Mouse (Mus musculus): ENCODE measurements around the gene Rpp25. TPM values are rescaled to one million over a fixed set of nuclear protein-coding genes. Genes with fewer than 3 reads are reported as not detected.

Rpp25 gene
- 10 to 100 TPM; 12.8 to 13.3 TPM for total RNA-seq (2021)
- long read RNA-seq, transcript Rpp25-201 (1 exons, 1,423 nt) = major isoform, 12 of 12 reads
- long read RNA-seq, partial matches to known transcripts = 0 of 12 reads
- long read RNA-seq, other reads (novel, unspliced or antisense) = 0 of 12 reads

- peak in 1 of 2 experiments; percentile 42 for DNase-seq (ENCODE audit: low spot score in 2 of 2)
Measured at GRCm38 (mm10) chr9:57503622-57504380, at the start of gene Rpp25. Gene Rpp25, plus strand, starts transcription at chr9:57504026.

DNA sequence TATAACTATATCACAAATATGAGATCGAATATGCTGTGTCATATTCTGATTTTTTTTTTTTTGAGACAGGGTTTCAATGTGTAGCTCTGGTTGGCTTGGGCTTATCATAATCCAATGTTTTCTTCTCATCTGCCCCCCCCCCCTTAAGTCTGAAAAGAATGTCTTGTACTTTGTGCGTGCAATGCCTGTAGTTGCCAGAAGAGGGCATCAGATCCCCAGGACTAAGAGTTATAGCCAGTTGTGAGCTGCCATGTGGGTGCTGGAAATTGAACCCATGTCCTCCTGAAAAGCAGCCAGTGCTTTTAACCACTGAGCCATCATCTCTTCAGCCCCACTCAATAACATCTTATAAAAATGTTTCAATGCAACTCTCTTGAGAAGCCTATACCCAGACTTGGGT lies 44.1 kb upstream of the Rpp25 start:
- DNase-seq (ENCODE audit: low spot score in 2 of 2) = no peak

DNA sequence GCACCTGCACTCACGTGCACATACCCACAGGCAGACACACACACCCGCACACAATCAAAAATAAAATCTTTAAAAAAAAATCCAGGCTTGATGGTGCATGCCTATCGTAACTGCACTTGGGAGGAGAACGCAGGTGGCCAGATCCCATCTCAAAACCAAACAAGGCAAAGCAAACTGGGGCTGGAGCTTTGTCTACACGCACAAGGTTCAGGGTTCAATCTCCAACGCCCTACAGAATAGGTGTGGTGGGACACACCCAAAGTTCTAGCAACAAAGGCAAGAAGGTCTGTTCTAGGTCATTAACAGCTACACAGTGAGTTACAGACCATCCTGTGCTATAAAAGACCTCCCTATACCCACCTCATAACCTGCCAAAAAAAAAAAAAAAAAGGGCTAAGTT lies 41.0 kb upstream of the Rpp25 start:
- no peak for DNase-seq (ENCODE audit: low spot score in 2 of 2)

GRCm38 (mm10) chr9:57466101-57466500 lies 37.7 kb upstream of the Rpp25 start:
- DNase-seq (ENCODE audit: low spot score in 2 of 2) = no peak

DNA sequence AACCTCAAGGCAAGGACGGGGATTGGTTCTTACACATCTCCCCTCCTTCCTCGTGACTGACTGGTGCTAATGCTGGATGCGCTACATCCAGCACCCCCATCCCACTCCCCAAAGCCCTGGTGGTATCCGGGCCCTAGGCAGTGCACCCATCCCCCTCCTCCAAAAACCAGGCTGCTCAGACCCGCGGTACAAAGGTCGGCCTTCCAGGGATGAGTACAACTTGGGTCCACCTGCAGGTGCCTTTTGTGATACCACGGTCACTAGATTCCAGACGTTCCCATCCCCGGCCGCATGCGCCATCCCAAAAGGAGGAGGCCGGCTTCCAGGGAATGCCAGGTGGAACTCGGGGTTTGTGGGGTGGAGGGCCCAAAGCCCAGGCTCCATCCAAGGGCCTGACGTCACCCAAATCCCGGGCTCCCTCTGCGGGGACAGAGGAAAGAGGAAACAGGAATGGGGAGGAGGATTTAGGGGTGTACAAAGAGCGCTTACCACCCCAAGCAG lies 36.5 kb upstream of the Rpp25 start:
- DNase-seq (ENCODE audit: low spot score in 2 of 2) = peak; percentile 44 to 48

- peak; percentile 87 to 92 for DNase-seq (ENCODE audit: low spot score in 2 of 2)
Measured at GRCm38 (mm10) chr9:57467896-57468549, 35.8 kb upstream of the Rpp25 start, which contains the start of gene Scamp5. Gene Scamp5, minus strand, starts transcription at chr9:57468060.

DNA sequence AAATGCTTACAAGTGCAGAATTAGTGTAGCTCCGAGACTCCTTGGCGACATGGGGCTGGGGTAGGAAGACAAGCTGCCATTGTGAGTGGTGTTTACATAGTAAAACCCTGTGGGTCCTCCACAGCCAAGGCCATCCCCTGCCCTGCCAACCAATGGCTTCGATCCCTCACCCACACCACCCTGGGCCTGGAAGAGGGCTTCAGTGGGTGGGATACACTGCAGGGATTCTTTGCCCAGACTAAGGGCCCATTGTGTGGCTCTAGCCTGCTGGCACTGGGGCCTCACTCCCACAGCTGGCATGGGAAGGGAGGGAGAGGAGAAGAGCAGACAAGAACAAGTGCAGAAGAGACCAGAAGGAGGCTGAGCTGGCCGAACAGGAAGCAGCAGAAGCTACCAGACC lies 34.9 kb upstream of the Rpp25 start:
- peak; percentile 44 to 66 for DNase-seq (ENCODE audit: low spot score in 2 of 2)

DNA sequence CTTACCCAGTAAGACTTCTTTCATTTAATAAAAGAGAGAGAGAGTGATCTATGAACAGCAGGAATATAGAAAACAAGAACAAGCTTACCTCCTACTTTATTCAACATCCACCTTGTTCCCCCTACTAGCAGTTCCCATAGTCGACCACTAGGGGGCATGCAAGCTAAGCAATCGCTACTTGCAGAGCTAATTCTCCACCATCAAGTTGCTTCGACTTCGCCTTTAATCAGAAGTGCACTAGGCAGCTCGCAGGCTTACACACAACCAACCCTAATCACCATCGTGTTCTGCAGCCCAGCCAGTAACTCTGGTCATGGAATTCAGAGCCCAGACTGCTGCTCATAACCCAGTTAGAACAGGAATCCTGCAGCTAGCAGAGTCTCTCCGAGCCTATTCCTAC lies 18.1 kb upstream of the Rpp25 start:
- DNase-seq (ENCODE audit: low spot score in 2 of 2) = peak; percentile 69 to 88

- DNase-seq (ENCODE audit: low spot score in 2 of 2) = no peak
Measured at GRCm38 (mm10) chr9:57487807-57488206, 16.0 kb upstream of the Rpp25 start.

DNA sequence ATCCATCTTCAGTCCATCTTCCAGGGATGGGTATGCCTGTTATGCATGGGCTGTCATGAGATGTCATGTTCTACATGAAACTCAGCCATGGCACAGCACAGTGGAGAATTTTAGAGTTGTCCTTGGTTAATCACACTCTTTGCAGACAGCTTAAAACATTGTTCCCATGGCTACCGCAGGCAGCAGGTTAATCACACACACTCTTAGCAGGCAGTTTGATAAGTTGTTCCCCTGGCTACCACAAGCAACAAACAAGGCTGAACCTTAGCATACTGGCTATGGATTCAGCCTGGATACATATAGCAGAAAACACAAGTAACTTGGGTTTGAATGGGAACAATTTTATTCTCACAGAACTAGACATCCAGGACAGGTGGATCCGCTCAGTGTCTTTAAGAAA lies 10.3 kb upstream of the Rpp25 start:
- DNase-seq (ENCODE audit: low spot score in 2 of 2) = no peak

GRCm38 (mm10) chr9:57494970-57495369 lies 8.9 kb upstream of the Rpp25 start:
- no peak for DNase-seq (ENCODE audit: low spot score in 2 of 2)

GRCm38 (mm10) chr9:57497236-57497635 lies 6.6 kb upstream of the Rpp25 start:
- DNase-seq (ENCODE audit: low spot score in 2 of 2) = no peak

- no peak for DNase-seq (ENCODE audit: low spot score in 2 of 2)
Measured at GRCm38 (mm10) chr9:57498536-57498935, 5.3 kb upstream of the Rpp25 start.

DNA sequence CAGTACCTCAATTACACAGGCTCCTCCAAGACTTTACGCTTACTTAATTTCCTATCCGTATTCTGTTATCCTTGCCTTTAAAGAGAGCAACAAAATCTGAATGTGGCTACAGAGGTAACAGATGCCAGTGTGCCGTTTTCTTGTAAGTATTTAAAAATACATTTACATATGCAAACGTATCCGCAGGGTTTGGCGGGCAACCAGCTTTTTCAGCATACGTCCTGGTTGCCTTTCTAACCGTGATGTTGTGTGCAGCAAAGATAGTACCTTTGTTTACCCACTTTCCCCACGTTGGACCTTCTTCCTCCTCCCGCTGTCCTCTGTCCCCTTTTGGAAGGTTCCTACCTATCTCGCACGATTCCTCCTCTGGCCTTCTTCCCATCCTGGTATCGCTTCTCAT lies 2.4 kb upstream of the Rpp25 start:
- DNase-seq (ENCODE audit: low spot score in 2 of 2) = no peak

GRCm38 (mm10) chr9:57501861-57502260 lies 2.0 kb upstream of the Rpp25 start:
- DNase-seq (ENCODE audit: low spot score in 2 of 2) = peak in 1 of 2 experiments; percentile 37

- DNase-seq (ENCODE audit: low spot score in 2 of 2) = no peak
Measured at GRCm38 (mm10) chr9:57502911-57503621, 760 bp upstream of the Rpp25 start.

GRCm38 (mm10) chr9:57504381-57504700 lies 515 bp downstream of the Rpp25 start:
- peak in 1 of 2 experiments; percentile 30 for DNase-seq (ENCODE audit: low spot score in 2 of 2)

- DNase-seq (ENCODE audit: low spot score in 2 of 2) = no peak
Measured at GRCm38 (mm10) chr9:57504891-57505290, 1.1 kb downstream of the Rpp25 start.

DNA sequence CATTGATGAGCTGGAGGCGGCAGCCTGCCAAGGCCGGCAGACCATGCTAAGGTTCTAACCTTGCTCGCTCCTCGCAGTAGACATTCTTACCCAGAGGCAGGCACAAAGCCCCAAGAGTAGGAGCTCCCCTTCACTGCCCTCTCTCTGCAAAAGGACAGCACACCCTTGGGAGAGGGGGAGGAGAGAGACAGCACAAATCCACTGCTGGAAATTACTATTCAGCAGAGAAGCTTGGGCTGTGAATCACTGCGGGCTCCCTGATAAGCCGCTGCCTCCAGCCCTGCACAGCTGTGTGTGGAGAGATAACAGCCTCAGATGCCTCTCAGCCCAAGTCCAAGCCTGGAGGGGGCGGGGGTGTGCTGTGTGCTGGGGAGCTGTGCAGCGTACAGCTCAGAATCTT lies 1.9 kb downstream of the Rpp25 start:
- DNase-seq (ENCODE audit: low spot score in 2 of 2) = no peak

- no peak for DNase-seq (ENCODE audit: low spot score in 2 of 2)
Measured at GRCm38 (mm10) chr9:57510577-57510976, 6.8 kb downstream of the Rpp25 start.

DNA sequence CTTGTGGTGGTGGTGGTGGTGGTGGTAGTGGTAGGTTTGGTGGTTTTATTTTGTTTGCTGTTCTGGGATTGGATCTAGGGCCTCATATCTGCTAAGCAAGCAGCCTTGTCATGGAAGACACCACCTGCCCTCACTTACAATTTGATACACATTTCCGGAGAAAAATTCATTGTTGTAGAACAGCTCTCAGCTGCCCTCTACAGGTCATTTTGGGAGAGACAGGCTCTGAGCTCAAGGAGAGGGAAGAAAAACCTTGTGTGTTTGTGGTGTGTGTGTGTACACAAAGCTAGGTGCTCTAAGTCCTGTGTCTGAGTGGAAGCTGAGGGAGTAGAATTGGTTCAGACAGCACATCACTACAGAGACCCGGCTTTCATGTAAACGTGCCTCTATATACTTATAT lies 13.3 kb downstream of the Rpp25 start:
- peak; percentile 53 to 72 for DNase-seq (ENCODE audit: low spot score in 2 of 2)
